Mouse (Mus musculus) gastrocnemius, postnatal 4 days (tissue): ENCODE results near the gene Rdh16. TPM values are rescaled to one million over a fixed set of nuclear protein-coding genes. Genes with fewer than 3 reads are reported as not detected.
"Not testable (repeated sequence)": the region's sequence is repeated elsewhere in the genome, so short reads cannot be mapped to it uniquely, and the experiment has no call there.

Experiments used
- DNase-seq, 2 experiments: peaks; one replicate each; pipeline ENCODE4 v3.0.0; 2021 to 2022; ENCODE audit warnings: low spot score in 2 of 2, mixed read lengths in 2 of 2
- total RNA-seq, 2 experiments: library from RNA; stranded (reverse); gene quantifications; 2 replicates each; pipeline ENCODE4 v1.2.3; 2021

Rdh16 gene
- total RNA-seq, 2 experiments from 2014 or later, result 0.12 TPM; not detected in 1

GRCm38 (mm10) chr10:127829121-127829520 is 28.2 kb downstream of the Rdh16 start:
- no peak for DNase-seq

DNA sequence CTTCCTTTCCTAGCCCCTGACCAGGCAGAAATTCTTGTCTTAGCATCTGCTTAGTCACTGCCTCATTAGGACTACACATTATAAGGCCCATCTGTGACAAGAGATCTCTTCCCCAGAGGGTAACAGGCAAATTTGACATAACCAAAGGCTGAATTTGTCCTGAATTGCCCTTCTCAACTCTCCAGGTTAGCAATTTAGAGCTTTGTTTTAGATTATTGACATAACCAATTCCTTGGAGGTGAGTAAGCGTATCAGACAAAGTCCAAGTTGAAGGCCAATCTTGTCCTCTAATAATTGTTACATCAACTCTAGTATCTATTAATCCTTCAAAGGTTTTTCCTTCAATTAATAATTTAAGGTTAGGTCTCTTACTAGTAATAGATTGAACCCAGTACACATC is 33.2 kb downstream of the Rdh16 start:
- DNase-seq, result not testable (repeated sequence)

GRCm38 (mm10) chr10:127835292-127835691 is 34.3 kb downstream of the Rdh16 start:
- DNase-seq, result no peak

- DNase-seq, result not testable (repeated sequence)
These were observed 36.8 kb downstream of the Rdh16 start for GRCm38 (mm10) chr10:127837793-127838192.

DNA sequence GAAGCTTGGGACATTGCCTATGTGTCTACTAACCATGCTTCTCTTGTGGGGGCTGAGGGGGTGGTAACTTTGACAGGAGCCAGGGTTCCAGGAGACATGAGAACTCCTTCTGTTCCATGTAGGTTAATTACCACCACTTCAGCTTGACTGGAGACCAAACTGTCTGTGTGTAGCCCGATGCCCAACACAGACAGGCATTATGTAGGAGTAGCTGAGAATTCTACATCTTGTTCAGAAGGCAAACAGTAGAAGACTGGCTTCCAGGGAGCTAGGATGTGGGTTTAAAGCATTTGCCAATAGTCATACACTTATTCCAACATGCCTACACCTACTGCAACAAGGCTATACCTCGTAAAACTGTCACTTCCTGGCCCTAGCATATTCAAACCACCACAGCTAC is 37.6 kb downstream of the Rdh16 start:
- no peak for DNase-seq

GRCm38 (mm10) chr10:127840776-127841175 is 39.8 kb downstream of the Rdh16 start:
- DNase-seq, result no peak

DNA sequence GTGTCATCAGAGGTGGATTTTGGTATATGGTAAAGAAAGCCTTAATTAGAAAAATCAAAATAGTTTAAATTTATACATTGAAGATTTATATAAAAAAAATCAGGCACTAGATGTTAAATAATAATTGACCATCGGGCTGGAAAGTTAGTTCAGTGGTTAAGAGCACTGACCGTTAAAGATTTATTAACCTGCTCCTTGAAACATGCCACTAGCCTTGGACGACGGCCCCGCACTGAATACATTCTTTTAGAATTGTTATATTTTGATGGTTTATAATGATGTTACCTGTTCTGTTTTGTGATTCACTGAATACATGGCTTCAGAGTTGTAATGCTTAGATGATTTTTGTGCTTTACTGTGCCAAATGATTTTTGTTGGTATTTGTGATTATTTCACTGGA is 45.0 kb downstream of the Rdh16 start:
- not testable (repeated sequence) for DNase-seq

DNA sequence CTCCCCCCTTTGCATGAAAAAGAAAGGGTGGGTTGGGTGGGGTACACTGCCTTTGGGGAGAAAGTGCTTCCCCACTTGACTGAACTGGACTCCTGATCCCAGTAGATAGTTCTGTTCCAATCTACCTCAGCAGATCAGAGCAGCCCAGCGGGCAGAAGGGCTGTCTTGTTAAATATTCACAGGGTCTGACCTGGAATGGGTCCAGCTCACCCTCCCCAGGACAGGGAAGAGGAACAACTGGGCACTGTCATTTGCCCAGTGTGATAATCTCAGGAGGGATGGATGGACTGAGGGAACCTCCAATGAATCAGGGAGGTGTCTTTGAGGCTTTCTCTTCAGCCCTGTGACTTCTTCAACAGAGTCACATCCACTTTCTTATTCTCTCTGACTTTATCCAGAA is 47.1 kb downstream of the Rdh16 start:
- DNase-seq, result no peak

DNA sequence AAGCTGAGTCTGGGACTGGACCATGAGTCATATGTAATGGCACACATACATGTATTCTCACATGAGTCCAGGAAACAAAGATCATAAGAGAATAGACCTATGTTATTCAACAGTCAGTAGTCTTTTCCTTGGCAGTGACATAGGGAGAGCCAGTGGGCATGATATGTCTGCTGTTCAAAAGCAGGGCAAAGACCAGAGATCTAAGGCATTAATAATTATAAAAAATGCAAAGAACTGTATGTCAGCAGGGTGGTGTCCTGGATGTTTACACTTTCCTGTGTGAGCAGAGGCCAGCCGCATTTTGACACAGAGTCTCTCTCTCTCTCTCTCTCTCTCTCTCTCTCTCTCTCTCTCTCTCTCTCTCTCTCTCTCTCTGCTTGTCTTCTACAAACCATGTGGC is 48.7 kb downstream of the Rdh16 start, which contains the start of gene Rdh19:
Gene Rdh19, plus strand, starts transcription at position 301 of the 400 bp plus-strand sequence.
- DNase-seq, result no peak

- no peak for DNase-seq
These were observed 55.4 kb downstream of the Rdh16 start for GRCm38 (mm10) chr10:127856376-127856775.

GRCm38 (mm10) chr10:127864931-127865330 is 64.0 kb downstream of the Rdh16 start:
- no peak for DNase-seq

DNA sequence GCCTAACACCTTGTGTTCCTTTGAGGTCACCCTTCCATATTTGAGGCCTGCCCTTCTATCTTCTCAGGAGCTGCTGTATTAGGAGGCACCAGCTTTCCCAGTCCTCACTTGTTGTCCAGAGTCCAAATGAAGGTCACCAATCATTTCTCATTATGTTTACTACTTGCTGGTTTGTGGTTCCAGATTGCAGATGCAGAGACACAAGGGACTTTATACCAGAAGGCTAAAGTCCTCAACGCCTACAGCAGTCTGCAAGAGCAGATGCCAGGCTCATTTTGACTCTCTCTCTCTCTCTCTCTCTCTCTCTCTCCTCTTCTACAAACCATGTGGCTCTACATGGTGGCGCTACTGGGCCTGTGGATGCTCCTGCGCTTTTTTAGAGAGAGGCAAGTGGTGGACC is 65.3 kb downstream of the Rdh16 start, which contains the start of gene Rdh16f2:
Gene Rdh16f2, plus strand, starts transcription at position 243 of the 400 bp plus-strand sequence.
- DNase-seq, result no peak

GRCm38 (mm10) chr10:127872484-127872883 is 71.5 kb downstream of the Rdh16 start:
- no peak for DNase-seq

DNA sequence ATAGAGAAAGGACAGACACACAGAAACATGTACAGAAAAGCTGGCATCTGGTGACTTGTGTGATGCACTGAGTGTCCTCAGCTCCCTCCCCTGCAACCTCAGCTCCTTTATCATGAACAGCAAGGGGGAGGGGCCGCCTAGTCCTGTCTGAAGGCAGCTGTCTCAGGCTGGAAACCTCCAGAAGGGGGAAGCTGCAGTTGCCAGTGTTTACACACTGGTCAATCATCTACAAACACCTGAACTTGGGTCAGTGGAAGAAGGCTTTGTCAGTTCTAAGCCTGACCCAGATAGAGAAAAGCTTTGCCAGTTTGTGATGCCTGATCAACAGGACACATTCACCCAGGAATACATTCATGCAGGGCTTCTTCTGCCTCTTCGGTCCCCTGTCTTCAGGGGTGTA is 76.7 kb downstream of the Rdh16 start:
- no peak for DNase-seq

DNA sequence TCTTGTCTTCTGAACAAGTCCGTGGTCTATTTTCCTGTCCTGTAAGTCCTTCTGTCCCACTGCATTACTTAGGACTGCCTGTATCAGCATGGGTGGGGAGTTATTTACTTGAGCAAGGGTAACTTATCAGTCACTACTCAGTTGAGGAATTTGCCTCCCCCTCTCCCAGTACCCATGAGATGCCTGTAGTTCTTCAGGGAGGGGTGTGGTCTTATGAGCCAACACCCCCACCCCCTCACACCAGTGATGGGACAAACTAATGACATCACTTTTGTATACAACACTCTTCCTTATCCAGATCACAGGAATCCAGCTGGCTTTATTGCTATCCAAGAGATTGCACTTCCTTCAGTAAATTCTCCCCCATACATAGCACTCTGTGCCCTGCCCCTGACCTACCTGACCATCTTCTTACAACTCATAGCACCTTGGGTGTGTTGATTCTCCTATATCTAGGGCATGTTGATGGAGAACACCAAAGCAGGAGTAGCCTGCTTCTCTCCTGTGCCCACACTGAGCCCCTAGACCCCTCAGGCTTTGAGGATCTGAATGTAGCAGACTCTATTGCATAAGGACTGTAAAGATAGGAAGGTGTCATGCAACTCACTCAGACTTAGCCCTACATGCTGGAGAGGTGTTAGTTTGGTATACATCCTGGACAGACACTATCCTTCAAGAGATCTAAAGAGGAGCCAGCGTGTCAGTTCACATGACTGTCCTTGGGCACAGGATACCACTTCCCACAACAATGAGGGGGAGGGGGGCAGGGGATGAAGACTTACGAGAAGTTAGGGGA is 77.5 kb downstream of the Rdh16 start:
- DNase-seq, result no peak

GRCm38 (mm10) chr10:127879155-127879688 is 78.3 kb downstream of the Rdh16 start:
- DNase-seq, result no peak

GRCm38 (mm10) chr10:127881041-127881440 is 80.1 kb downstream of the Rdh16 start:
- DNase-seq, result no peak

DNA sequence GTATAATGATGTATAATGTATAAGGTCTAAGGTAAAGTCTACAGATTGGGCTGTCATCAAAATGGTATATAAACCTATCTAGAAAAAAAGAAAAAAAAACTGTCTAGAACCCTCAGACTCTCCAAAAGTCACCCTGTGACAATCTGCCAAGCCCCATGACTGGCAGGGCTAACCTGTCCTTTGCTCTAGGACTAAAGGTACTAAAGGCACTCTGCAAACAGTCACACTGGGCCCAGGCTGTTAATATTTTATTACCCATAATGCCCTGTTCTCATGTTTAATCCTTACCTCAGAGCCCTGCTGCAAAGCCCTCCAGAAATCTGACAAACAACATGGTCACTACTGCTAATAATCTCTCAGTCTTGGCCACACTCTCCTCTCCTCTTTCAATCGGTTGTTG is 85.6 kb downstream of the Rdh16 start:
- DNase-seq, result no peak

- DNase-seq, result no peak
These were observed 86.0 kb downstream of the Rdh16 start for GRCm38 (mm10) chr10:127886971-127887370.

GRCm38 (mm10) chr10:127888605-127889004 is 87.7 kb downstream of the Rdh16 start, which contains the start of gene Rdh7:
Gene Rdh7, minus strand, starts transcription at chr10:127888817.
- no peak for DNase-seq

- no peak for DNase-seq
These were observed 90.5 kb downstream of the Rdh16 start for GRCm38 (mm10) chr10:127891481-127891880.

DNA sequence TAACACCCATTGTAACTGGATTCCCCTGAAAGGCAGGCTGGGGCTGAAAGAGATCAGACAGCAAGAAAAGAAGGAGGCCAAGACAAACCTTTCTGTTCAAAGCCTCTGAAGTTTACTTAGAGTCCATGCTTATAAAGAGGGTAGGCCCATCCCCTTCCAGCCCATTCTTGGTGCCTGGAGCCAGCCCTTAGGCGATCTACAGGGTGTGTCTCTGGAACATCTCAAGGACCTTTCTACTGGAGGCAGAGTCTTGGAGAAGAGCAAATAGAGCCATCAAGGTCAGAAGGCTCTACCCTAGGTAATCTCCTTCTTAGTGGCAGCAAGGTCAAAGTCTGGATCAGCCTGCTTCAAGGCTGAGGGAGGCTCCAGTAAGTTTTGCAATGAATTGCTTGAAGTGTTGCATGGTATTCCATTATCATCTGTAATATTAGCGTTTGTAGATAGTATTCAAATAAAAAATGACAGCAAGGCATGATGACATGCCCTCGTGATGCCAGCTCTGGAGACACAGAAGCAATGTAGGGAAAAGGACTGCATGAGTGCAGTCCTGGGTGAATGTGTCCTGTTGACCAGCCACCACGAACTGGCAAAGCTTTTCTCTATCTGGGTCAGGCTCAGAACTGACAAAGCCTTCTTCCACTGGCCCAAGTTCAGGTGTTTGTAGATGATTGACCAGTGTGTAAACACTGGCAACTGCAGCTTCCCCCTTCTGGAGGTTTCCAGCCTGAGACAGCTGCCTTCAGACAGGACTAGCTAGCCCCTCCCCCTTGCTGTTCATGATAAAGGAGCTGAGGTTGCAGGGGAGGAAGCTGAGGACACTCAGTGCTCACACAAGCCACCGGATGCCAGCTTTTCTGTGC is 92.4 kb downstream of the Rdh16 start:
- DNase-seq, result not testable (repeated sequence)
